Mouse (Mus musculus): ENCODE measurements around the gene Gm10799. TPM values are rescaled to one million over a fixed set of nuclear protein-coding genes. Genes with fewer than 3 reads are reported as not detected.
"Not testable (repeated sequence)": the region's sequence is repeated elsewhere in the genome, so short reads cannot be mapped to it uniquely, and the experiment has no call there.

The Gm10799 gene
- polyA plus RNA-seq, 1 experiment: not detected

GRCm38 (mm10) chr2:104098529-104099230 is 30.3 kb upstream of the Gm10799 start:
- peak overlapping the region; percentile 31 for H3K4me2 ChIP-seq (ENCODE audit: low read depth)
- H3K79me2 ChIP-seq (ENCODE audit: control insufficient read depth, insufficient read depth): no peaks in the 10 kb centered on the region
- H3ac ChIP-seq (ENCODE audit: control insufficient read depth, insufficient read length): no peak overlapping the region
- no peak for TF ChIP-seq REST (IDR thresholded peaks at IDR 0.05; ENCODE audit: insufficient read depth, insufficient read length)
- no peak for TF ChIP-seq CEBPB (IDR thresholded peaks at IDR 0.05; ENCODE audit: insufficient read depth, poor library complexity, severe bottlenecking)
- TF ChIP-seq TCF12 (IDR thresholded peaks at IDR 0.05; ENCODE audit: insufficient read depth, poor library complexity, severe bottlenecking): no peak
- TF ChIP-seq TCF3 (IDR thresholded peaks at IDR 0.05; ENCODE audit: insufficient read length, low read depth): no peak
- no peak for TF ChIP-seq MYOD1 (IDR thresholded peaks at IDR 0.05; ENCODE audit: control insufficient read depth in 1 of 3, insufficient read length in 2 of 3, low read depth in 2 of 3)
- no peak for TF ChIP-seq MYOG (IDR thresholded peaks at IDR 0.05; ENCODE audit: control insufficient read depth in 1 of 3, insufficient read depth in 1 of 3, insufficient read length in 2 of 3, low read depth in 2 of 3)
- no peak for TF ChIP-seq MAX (IDR thresholded peaks at IDR 0.05; ENCODE audit: low read depth)
- TF ChIP-seq USF1 (IDR thresholded peaks at IDR 0.05; ENCODE audit: low read depth): no peak
- TF ChIP-seq POLR2AphosphoS2 (IDR thresholded peaks at IDR 0.05; ENCODE audit: insufficient read length, low read depth): no peak
- no peak for TF ChIP-seq E2F4 (IDR thresholded peaks at IDR 0.05; ENCODE audit: insufficient read depth)
- TF ChIP-seq SRF (IDR thresholded peaks at IDR 0.05; ENCODE audit: control insufficient read depth, insufficient read length, low read depth): no peak
- TF ChIP-seq POLR2A (IDR thresholded peaks at IDR 0.05; ENCODE audit: insufficient read length, low read depth): no peak
- no peaks in the 10 kb centered on the region for H3K27me3 ChIP-seq (ENCODE audit: control insufficient read depth, insufficient read depth, insufficient read length)
- H3K36me3 ChIP-seq (ENCODE audit: control insufficient read depth, insufficient read depth): no peaks in the 10 kb centered on the region
- no peak overlapping the region for H3K4me3 ChIP-seq

GRCm38 (mm10) chr2:104097396-104097795 is 29.0 kb upstream of the Gm10799 start:
- H3K79me2 ChIP-seq (ENCODE audit: control insufficient read depth, insufficient read depth); H3ac ChIP-seq (ENCODE audit: control insufficient read depth, insufficient read length); H3K27me3 ChIP-seq (ENCODE audit: control insufficient read depth, insufficient read depth, insufficient read length); H3K4me3 ChIP-seq; H3K36me3 ChIP-seq (ENCODE audit: control insufficient read depth, insufficient read depth): not testable (repeated sequence)
- peak overlapping the region; percentile 24 for H3K4me2 ChIP-seq (ENCODE audit: low read depth)

GRCm38 (mm10) chr2:104096796-104097195 is 28.4 kb upstream of the Gm10799 start:
- not testable (repeated sequence) for H3K27me3 ChIP-seq (ENCODE audit: control insufficient read depth, insufficient read depth, insufficient read length); H3K36me3 ChIP-seq (ENCODE audit: control insufficient read depth, insufficient read depth); H3ac ChIP-seq (ENCODE audit: control insufficient read depth, insufficient read length); H3K79me2 ChIP-seq (ENCODE audit: control insufficient read depth, insufficient read depth)
- H3K4me3 ChIP-seq: peak overlapping the region; percentile 30
- peak overlapping the region; percentile 30 for H3K4me2 ChIP-seq (ENCODE audit: low read depth)

GRCm38 (mm10) chr2:104096256-104096655 is 27.9 kb upstream of the Gm10799 start:
- H3K4me2 ChIP-seq (ENCODE audit: low read depth): peak overlapping the region; percentile 47
- peak overlapping the region; percentile 30 for H3K4me3 ChIP-seq

GRCm38 (mm10) chr2:104095741-104096213 is 27.4 kb upstream of the Gm10799 start, which contains the start of gene Cd59a:
TSS of gene Cd59a (plus strand) at chr2:104095801.
- no peaks in the 10 kb centered on the region for H3K36me3 ChIP-seq (ENCODE audit: control insufficient read depth, insufficient read depth)
- peak within 1 kb of the TSS; percentile 30 for H3K4me3 ChIP-seq
- no peak within 1 kb of the TSS for H3ac ChIP-seq (ENCODE audit: control insufficient read depth, insufficient read length)
- H3K79me2 ChIP-seq (ENCODE audit: control insufficient read depth, insufficient read depth): no peaks in the 10 kb centered on the region
- H3K27me3 ChIP-seq (ENCODE audit: control insufficient read depth, insufficient read depth, insufficient read length): peaks cover 7% of the 10 kb centered on the region
- peak within 1 kb of the TSS; percentile 47 for H3K4me2 ChIP-seq (ENCODE audit: low read depth)
- TF ChIP-seq TCF3 (IDR thresholded peaks at IDR 0.05; ENCODE audit: insufficient read length, low read depth): no peak
- TF ChIP-seq POLR2A (IDR thresholded peaks at IDR 0.05; ENCODE audit: insufficient read length, low read depth): peak; percentile 50

More at GRCm38 (mm10) chr2:104096256-104096655, 27.9 kb upstream of the Gm10799 start:
- TF ChIP-seq TCF12 (IDR thresholded peaks at IDR 0.05; ENCODE audit: insufficient read depth, poor library complexity, severe bottlenecking) (no peak), POLR2AphosphoS2 (IDR thresholded peaks at IDR 0.05; ENCODE audit: insufficient read length, low read depth) (no peak), MAX (IDR thresholded peaks at IDR 0.05; ENCODE audit: low read depth) (no peak), USF1 (IDR thresholded peaks at IDR 0.05; ENCODE audit: low read depth) (no peak), POLR2A (IDR thresholded peaks at IDR 0.05; ENCODE audit: insufficient read length, low read depth) (no peak), REST (IDR thresholded peaks at IDR 0.05; ENCODE audit: insufficient read depth, insufficient read length) (no peak), SRF (IDR thresholded peaks at IDR 0.05; ENCODE audit: control insufficient read depth, insufficient read length, low read depth) (no peak), MYOG (IDR thresholded peaks at IDR 0.05; ENCODE audit: control insufficient read depth in 1 of 3, insufficient read depth in 1 of 3, insufficient read length in 2 of 3, low read depth in 2 of 3) (no peak)
- Histone ChIP-seq H3K36me3 (ENCODE audit: control insufficient read depth, insufficient read depth) (no peaks in the 10 kb centered on the region), H3K79me2 (ENCODE audit: control insufficient read depth, insufficient read depth) (no peaks in the 10 kb centered on the region), H3ac (ENCODE audit: control insufficient read depth, insufficient read length) (no peak overlapping the region), H3K27me3 (ENCODE audit: control insufficient read depth, insufficient read depth, insufficient read length) (peaks cover 7% of the 10 kb centered on the region)

- H3K27me3 ChIP-seq (ENCODE audit: control insufficient read depth, insufficient read depth, insufficient read length): peaks cover 7% of the 10 kb centered on the region
- no peak overlapping the region for H3ac ChIP-seq (ENCODE audit: control insufficient read depth, insufficient read length)
- no peaks in the 10 kb centered on the region for H3K36me3 ChIP-seq (ENCODE audit: control insufficient read depth, insufficient read depth)
- no peak overlapping the region for H3K4me3 ChIP-seq
- no peak overlapping the region for H3K4me2 ChIP-seq (ENCODE audit: low read depth)
- no peaks in the 10 kb centered on the region for H3K79me2 ChIP-seq (ENCODE audit: control insufficient read depth, insufficient read depth)
- TF ChIP-seq CEBPB (IDR thresholded peaks at IDR 0.05; ENCODE audit: insufficient read depth, poor library complexity, severe bottlenecking): no peak
- TF ChIP-seq TCF12 (IDR thresholded peaks at IDR 0.05; ENCODE audit: insufficient read depth, poor library complexity, severe bottlenecking): no peak
- no peak for TF ChIP-seq USF1 (IDR thresholded peaks at IDR 0.05; ENCODE audit: low read depth)
- no peak for TF ChIP-seq POLR2AphosphoS2 (IDR thresholded peaks at IDR 0.05; ENCODE audit: insufficient read length, low read depth)
Observed at GRCm38 (mm10) chr2:104093305-104093704, 25.0 kb upstream of the Gm10799 start.

- not testable (repeated sequence) for H3K4me3 ChIP-seq; H3K4me2 ChIP-seq (ENCODE audit: low read depth)
Observed at GRCm38 (mm10) chr2:104087562-104087961, 19.2 kb upstream of the Gm10799 start.

GRCm38 (mm10) chr2:104084027-104084426 is 15.7 kb upstream of the Gm10799 start:
- not testable (repeated sequence) for H3K36me3 ChIP-seq (ENCODE audit: control insufficient read depth, insufficient read depth); H3K4me2 ChIP-seq (ENCODE audit: low read depth); H3K27me3 ChIP-seq (ENCODE audit: control insufficient read depth, insufficient read depth, insufficient read length); H3K79me2 ChIP-seq (ENCODE audit: control insufficient read depth, insufficient read depth); H3ac ChIP-seq (ENCODE audit: control insufficient read depth, insufficient read length); H3K4me3 ChIP-seq

More at GRCm38 (mm10) chr2:104087562-104087961, 19.2 kb upstream of the Gm10799 start:
- not testable (repeated sequence) for H3K79me2 ChIP-seq (ENCODE audit: control insufficient read depth, insufficient read depth); H3K36me3 ChIP-seq (ENCODE audit: control insufficient read depth, insufficient read depth); H3K27me3 ChIP-seq (ENCODE audit: control insufficient read depth, insufficient read depth, insufficient read length); H3ac ChIP-seq (ENCODE audit: control insufficient read depth, insufficient read length)
